Mouse (Mus musculus) mature B cell (primary cell): ENCODE measurements around the gene Igll1.

Experiments
- in situ Hi-C: fragments of 300-500 bp; cut with MboI; formaldehyde crosslinking; loops from 2 replicates; pipeline ENCODE4 v1.14.3; 2019

The Igll1 gene

GRCm38 (mm10) chr16:16852411-16852810 is 11.4 kb downstream of the Igll1 start:
- in situ Hi-C loops: no loop called here

- in situ Hi-C loops: no loop called here
Observed at GRCm38 (mm10) chr16:16849196-16849595, 14.6 kb downstream of the Igll1 start.

- in situ Hi-C loops: no loop called here
Observed at GRCm38 (mm10) chr16:16829671-16830070, 34.1 kb downstream of the Igll1 start.

- in situ Hi-C loops: no loop called here
Observed at GRCm38 (mm10) chr16:16828757-16829615, 34.8 kb downstream of the Igll1 start, which contains the start of gene Spag6l. Gene Spag6l, minus strand, starts transcription at chr16:16829456.

GRCm38 (mm10) chr16:16826223-16826622 is 37.6 kb downstream of the Igll1 start:
- in situ Hi-C loops: no loop called here

- in situ Hi-C loops: no loop called here
Observed at GRCm38 (mm10) chr16:16825476-16825875, 38.3 kb downstream of the Igll1 start.
